Mouse (Mus musculus) heart, embryonic 16.5 days (tissue): ENCODE results near the gene Acsm1. TPM values are rescaled to one million over a fixed set of nuclear protein-coding genes. Genes with fewer than 3 reads are reported as not detected.
"Not testable (repeated sequence)": the region's sequence is repeated elsewhere in the genome, so short reads cannot be mapped to it uniquely, and the experiment has no call there.

ENCODE experiments used
- ATAC-seq: fragments of 200-750 bp; cut with Nextera tagmentation; replicated peaks from 2 replicates; pipeline ENCODE4 v1.8.0; 2017; ENCODE audit warnings: moderate number of reproducible peaks; ENCODE audit not compliant: insufficient read depth, low FRiP score; ENCODE audit errors: extremely low read depth
- H3K27ac ChIP-seq: fragments of 300-500 bp; sonication (generic); 2 replicates; pipeline ENCODE4 v1.5.1; 2014; ENCODE audit warnings: mild to moderate bottlenecking, low read length, control low read depth, moderate library complexity
- H3K27me3 ChIP-seq: fragments of 300-500 bp; sonication (generic); 2 replicates; pipeline ENCODE4 v1.6.1; 2014; ENCODE audit warnings: low read length, mixed read lengths; ENCODE audit not compliant: control insufficient read depth, insufficient read depth
- H3K36me3 ChIP-seq: fragments of 300-500 bp; sonication (generic); 2 replicates; pipeline ENCODE4 v1.6.1; 2014; ENCODE audit not compliant: control insufficient read depth, insufficient read depth
- H3K4me1 ChIP-seq: fragments of 300-500 bp; sonication (generic); 2 replicates; pipeline ENCODE4 v1.6.1; 2014; ENCODE audit warnings: low read length, mixed read lengths; ENCODE audit not compliant: control insufficient read depth, insufficient read depth
- H3K4me2 ChIP-seq: fragments of 300-500 bp; sonication (generic); 2 replicates; pipeline ENCODE4 v1.6.1; 2014; ENCODE audit warnings: low read depth, mild to moderate bottlenecking, control low read depth, low read length
- H3K4me3 ChIP-seq: fragments of 300-500 bp; sonication (generic); 2 replicates; pipeline ENCODE4 v1.5.1; 2014; ENCODE audit warnings: mild to moderate bottlenecking, control low read depth, low read length
- H3K9ac ChIP-seq: fragments of 300-500 bp; sonication (generic); 2 replicates; pipeline ENCODE4 v1.6.1; 2014; ENCODE audit warnings: low read length, control low read depth
- H3K9me3 ChIP-seq: fragments of 300-500 bp; sonication (generic); replicated peaks from 2 replicates; pipeline ENCODE4 v1.6.1; 2016; ENCODE audit warnings: low read length; ENCODE audit not compliant: control insufficient read depth
- WGBS: fragments of 180-500 bp; shearing (Covaris S2); extraction: QIAGEN DNeasy Blood & Tissue Kit; methylation state at CpG from one replicate; pipeline ENCODE4 v1.1.7; 2014; 5-methylcytosine and 5-hydroxymethylcytosine counted together
- polyA plus RNA-seq: library from polyadenylated mRNA; unstranded; fragments of >200 nt; fragmentation: Nextera tagmentation; extraction: Ambion mirVana; gene quantifications from 2 replicates; pipeline ENCODE4 v1.2.1, GENCODE M21; 2015

Acsm1 gene
- polyA plus RNA-seq = 0.26 and 0.50 TPM in 2 replicates

GRCm38 (mm10) chr7:119606664-119607076 is at the start of gene Acsm1:
Gene Acsm1 (plus strand): TSS chr7:119607026.
- Histone ChIP-seq H3K4me1 (no peaks in the 10 kb centered on the region), H3K9ac (no peak within 1 kb of the TSS), H3K9me3 (no peaks in the 10 kb centered on the region), H3K4me3 (no peak within 1 kb of the TSS), H3K36me3 (no peaks in the 10 kb centered on the region), H3K27ac (no peak within 1 kb of the TSS), H3K27me3 (no peaks in the 10 kb centered on the region), H3K4me2 (no peak within 1 kb of the TSS)
- WGBS = 74% methylated on average over 5 of the region's 5 CpGs
- ATAC-seq = no peak

DNA sequence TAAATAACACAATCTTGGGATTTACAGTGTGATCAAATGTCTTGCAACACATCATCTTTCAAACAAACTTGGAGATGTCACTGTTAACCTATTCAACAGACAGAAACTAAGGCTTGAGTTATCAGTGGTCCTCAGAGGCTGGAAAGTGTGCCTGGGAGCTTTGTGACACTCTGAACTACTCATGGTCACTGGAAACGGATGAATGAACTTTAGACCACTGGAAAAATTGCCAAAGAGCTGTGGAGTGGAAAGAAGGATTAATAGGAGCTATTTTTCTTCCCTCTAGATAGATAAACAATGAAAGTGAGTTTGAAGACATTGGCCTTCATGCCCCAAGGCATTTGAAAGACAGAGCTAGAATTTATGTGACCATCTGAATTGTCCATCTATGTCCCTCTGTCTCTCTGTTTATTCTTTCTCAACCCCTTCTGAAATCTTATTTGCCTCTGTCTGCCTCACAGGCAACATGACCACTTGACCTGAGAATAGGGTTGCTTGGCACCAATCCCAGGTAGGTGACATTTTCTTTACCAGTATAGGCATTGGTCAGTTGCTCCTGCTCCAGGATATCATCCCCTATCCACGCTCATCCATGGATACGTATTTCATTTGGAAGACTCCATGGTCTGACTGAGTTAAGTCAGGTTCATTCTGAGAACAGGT is 46.9 kb upstream of the Acsm1 start:
- H3K4me3 ChIP-seq = no peak overlapping the region
- no peaks in the 10 kb centered on the region for H3K36me3 ChIP-seq
- no peaks in the 10 kb centered on the region for H3K27me3 ChIP-seq
- ATAC-seq = no peak
- WGBS = 72% methylated on average over 3 of the region's 3 CpGs
- no peaks in the 10 kb centered on the region for H3K9me3 ChIP-seq
- no peaks in the 10 kb centered on the region for H3K4me1 ChIP-seq
- H3K4me2 ChIP-seq = no peak overlapping the region
- H3K27ac ChIP-seq = no peak overlapping the region
- H3K9ac ChIP-seq = no peak overlapping the region

DNA sequence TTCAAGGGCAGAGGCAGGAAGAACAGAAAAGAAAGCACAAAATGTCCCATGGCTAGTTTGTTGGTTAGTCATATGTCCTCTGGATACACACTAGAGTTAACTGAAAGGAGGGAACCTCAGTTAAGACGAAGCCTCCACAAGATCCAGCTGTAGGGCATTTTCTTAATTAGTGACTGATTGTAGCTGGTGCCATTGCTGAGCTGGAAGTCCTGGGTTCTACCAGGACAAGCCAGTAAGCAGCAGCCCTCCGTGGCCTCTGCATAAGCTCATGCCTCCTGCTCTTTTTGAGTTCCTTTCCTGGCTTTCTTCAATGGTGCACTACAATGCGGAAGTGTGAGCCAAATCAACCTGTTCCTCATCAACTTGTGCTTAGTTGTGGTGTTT is 46.4 kb upstream of the Acsm1 start:
- H3K9me3 ChIP-seq = no peaks in the 10 kb centered on the region
- H3K36me3 ChIP-seq = no peaks in the 10 kb centered on the region
- no peak overlapping the region for H3K9ac ChIP-seq
- no peak overlapping the region for H3K4me2 ChIP-seq
- ATAC-seq = no peak
- H3K4me1 ChIP-seq = no peaks in the 10 kb centered on the region
- no peak overlapping the region for H3K4me3 ChIP-seq
- H3K27ac ChIP-seq = no peak overlapping the region
- 71% methylated on average over 3 of the region's 3 CpGs for WGBS
- no peaks in the 10 kb centered on the region for H3K27me3 ChIP-seq

DNA sequence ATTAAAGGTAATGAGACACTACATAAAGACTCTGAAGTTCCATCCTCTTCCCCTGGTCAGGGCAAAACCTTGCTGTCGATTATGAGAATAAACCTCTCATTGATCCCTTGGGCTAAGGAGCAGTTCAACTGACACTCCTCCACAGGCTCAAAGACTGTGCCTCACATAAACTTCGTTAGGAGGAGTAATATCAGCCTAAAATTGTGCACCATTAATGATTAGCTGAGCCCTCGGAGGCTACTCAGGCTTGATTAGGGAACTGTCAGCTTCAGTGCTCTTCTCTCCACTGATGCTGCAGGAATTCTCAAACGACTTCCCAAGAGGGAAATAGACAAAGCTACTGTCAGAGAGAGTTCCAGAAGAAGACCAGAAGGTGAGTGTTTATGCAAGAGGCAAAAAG is 45.4 kb upstream of the Acsm1 start:
- no peaks in the 10 kb centered on the region for H3K27me3 ChIP-seq
- H3K4me2 ChIP-seq = no peak overlapping the region
- no peaks in the 10 kb centered on the region for H3K4me1 ChIP-seq
- H3K9me3 ChIP-seq = no peaks in the 10 kb centered on the region
- no peak for ATAC-seq
- no peak overlapping the region for H3K27ac ChIP-seq
- 42% methylated on average over 4 of the region's 4 CpGs for WGBS
- no peaks in the 10 kb centered on the region for H3K36me3 ChIP-seq
- no peak overlapping the region for H3K4me3 ChIP-seq
- no peak overlapping the region for H3K9ac ChIP-seq

GRCm38 (mm10) chr7:119562476-119562875 is 44.4 kb upstream of the Acsm1 start:
- H3K9me3 ChIP-seq, H3K36me3 ChIP-seq, H3K27me3 ChIP-seq, H3K4me2 ChIP-seq, H3K4me1 ChIP-seq, H3K9ac ChIP-seq, H3K27ac ChIP-seq, H3K4me3 ChIP-seq, ATAC-seq: not testable (repeated sequence)
- 85% methylated on average over 2 of the region's 2 CpGs for WGBS

DNA sequence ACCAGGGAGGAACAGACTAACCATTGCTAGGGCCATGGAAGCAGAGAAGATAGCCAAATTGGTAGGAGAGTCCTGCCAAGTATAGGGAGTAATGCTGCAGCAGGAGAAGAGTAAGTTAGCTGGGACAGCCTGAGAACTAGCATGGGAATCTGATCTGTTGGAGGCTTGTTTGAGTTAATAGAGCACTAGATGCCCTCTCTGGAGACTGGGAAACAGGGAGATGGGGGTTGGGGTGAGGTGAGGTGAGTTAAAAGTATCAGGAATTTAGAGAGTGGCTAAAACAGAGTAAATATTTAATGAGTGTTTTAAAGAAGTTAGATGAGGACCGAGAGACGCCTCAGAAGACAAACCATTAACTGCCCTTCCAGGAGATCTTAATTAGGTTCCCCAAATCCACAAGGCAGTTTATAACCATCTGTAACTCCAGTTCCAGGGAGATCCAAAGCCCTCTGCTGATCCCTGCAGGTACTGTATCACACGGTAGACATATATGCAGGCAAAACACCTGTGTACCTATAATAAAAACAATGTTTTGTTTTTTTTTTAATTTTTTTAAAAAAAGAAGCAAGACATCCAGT is 12.2 kb upstream of the Acsm1 start:
- no peak overlapping the region for H3K4me3 ChIP-seq
- 67% methylated on average over 3 of the region's 3 CpGs for WGBS

DNA sequence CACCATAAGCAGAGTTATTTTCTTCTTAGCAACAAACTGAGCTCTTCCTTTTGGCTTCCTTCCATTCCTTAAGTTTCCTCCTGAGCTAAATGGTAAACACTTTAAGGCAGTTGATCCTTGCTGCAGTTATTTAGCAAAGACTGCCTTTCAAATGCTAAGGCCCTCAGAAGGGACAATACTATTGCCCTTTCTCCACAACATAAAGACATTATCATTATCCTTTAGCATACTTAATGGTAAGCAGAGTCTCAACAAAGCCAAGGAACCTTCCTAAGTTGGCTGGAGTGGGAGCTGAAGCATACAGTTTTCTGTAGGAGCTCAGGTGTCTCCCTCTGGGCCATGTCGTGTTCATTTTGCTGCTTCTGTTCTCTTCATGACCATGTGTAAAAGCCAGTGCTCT is 11.5 kb upstream of the Acsm1 start:
- Histone ChIP-seq H3K4me2 (no peak overlapping the region), H3K27me3 (no peaks in the 10 kb centered on the region), H3K4me3 (no peak overlapping the region), H3K4me1 (no peaks in the 10 kb centered on the region), H3K9me3 (no peaks in the 10 kb centered on the region), H3K36me3 (no peaks in the 10 kb centered on the region), H3K9ac (no peak overlapping the region), H3K27ac (no peak overlapping the region)
- ATAC-seq = no peak
- WGBS = 33% methylated on average over 1 of the region's 1 CpGs

More for the DNA sequence above, 12.2 kb upstream of the Acsm1 start:
- no peak overlapping the region for H3K27ac ChIP-seq
- ATAC-seq = no peak
- H3K9me3 ChIP-seq = no peaks in the 10 kb centered on the region
- H3K27me3 ChIP-seq = no peaks in the 10 kb centered on the region
- no peaks in the 10 kb centered on the region for H3K36me3 ChIP-seq
- no peaks in the 10 kb centered on the region for H3K4me1 ChIP-seq
- no peak overlapping the region for H3K4me2 ChIP-seq
- H3K9ac ChIP-seq = no peak overlapping the region

DNA sequence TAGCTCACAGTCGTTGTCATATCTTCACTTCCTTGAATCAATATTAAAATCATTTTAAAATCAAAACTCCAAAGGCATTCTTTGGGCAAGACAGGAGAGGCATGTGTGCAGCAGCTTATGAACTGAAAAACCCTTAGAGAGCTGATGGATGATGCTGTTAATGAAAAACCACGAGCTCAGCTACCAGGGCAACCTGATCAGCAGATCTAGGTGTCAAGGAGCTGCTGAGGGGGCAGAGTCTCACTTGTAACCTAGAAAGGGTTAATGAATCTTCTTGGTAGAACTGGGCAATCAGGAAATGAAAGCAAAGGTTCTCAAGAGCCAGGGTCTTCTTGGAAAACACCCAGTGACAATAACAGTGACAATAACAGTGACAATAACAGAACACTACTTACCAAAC is 10.3 kb upstream of the Acsm1 start:
- no peaks in the 10 kb centered on the region for H3K9me3 ChIP-seq
- no peak overlapping the region for H3K27ac ChIP-seq
- H3K4me2 ChIP-seq = no peak overlapping the region
- no peak overlapping the region for H3K4me3 ChIP-seq
- no peak overlapping the region for H3K9ac ChIP-seq
- 58% methylated on average over 2 of the region's 2 CpGs for WGBS
- H3K36me3 ChIP-seq = no peaks in the 10 kb centered on the region
- H3K27me3 ChIP-seq = no peaks in the 10 kb centered on the region
- ATAC-seq = no peak
- no peaks in the 10 kb centered on the region for H3K4me1 ChIP-seq

GRCm38 (mm10) chr7:119601195-119601953 is 5.5 kb upstream of the Acsm1 start:
- Histone ChIP-seq H3K27me3 (no peaks in the 10 kb centered on the region), H3K36me3 (no peaks in the 10 kb centered on the region), H3K4me2 (no peak overlapping the region), H3K27ac (no peak overlapping the region), H3K4me1 (no peaks in the 10 kb centered on the region), H3K9ac (no peak overlapping the region), H3K4me3 (no peak overlapping the region), H3K9me3 (no peaks in the 10 kb centered on the region)
- ATAC-seq = no peak
- WGBS = 73% methylated on average over 2 of the region's 2 CpGs
